Mouse (Mus musculus): ENCODE measurements around the gene Hils1. TPM values are rescaled to one million over a fixed set of nuclear protein-coding genes. Genes with fewer than 3 reads are reported as not detected.

The Hils1 gene
- polyA plus RNA-seq (2012; rRNA removed) = not detected in 2 replicates

GRCm38 (mm10) chr11:94967419-94967818 lies at the start of gene Hils1:
Gene Hils1, plus strand, starts transcription at chr11:94967593.
- DNase-seq (ENCODE audit: extremely low spot score in 1 of 2, low spot score in 1 of 2) = no peak

- no peak for DNase-seq (ENCODE audit: extremely low spot score in 1 of 2, low spot score in 1 of 2)
Measured at GRCm38 (mm10) chr11:94917717-94918116, 49.7 kb upstream of the Hils1 start.

- no peak for DNase-seq (ENCODE audit: extremely low spot score in 1 of 2, low spot score in 1 of 2)
Measured at GRCm38 (mm10) chr11:94920996-94921401, 46.4 kb upstream of the Hils1 start.

- no peak for DNase-seq (ENCODE audit: extremely low spot score in 1 of 2, low spot score in 1 of 2)
Measured at GRCm38 (mm10) chr11:94924977-94925376, 42.4 kb upstream of the Hils1 start.

GRCm38 (mm10) chr11:94926431-94926830 lies 41.0 kb upstream of the Hils1 start:
- DNase-seq (ENCODE audit: extremely low spot score in 1 of 2, low spot score in 1 of 2) = no peak

GRCm38 (mm10) chr11:94927771-94928291 lies 39.6 kb upstream of the Hils1 start:
- no peak for DNase-seq (ENCODE audit: extremely low spot score in 1 of 2, low spot score in 1 of 2)

- DNase-seq (ENCODE audit: extremely low spot score in 1 of 2, low spot score in 1 of 2) = no peak
Measured at GRCm38 (mm10) chr11:94928820-94929219, 38.6 kb upstream of the Hils1 start.

- no peak for DNase-seq (ENCODE audit: extremely low spot score in 1 of 2, low spot score in 1 of 2)
Measured at GRCm38 (mm10) chr11:94929599-94929998, 37.8 kb upstream of the Hils1 start.

GRCm38 (mm10) chr11:94930151-94930550 lies 37.2 kb upstream of the Hils1 start:
- no peak for DNase-seq (ENCODE audit: extremely low spot score in 1 of 2, low spot score in 1 of 2)

- no peak for DNase-seq (ENCODE audit: extremely low spot score in 1 of 2, low spot score in 1 of 2)
Measured at GRCm38 (mm10) chr11:94933584-94933983, 33.8 kb upstream of the Hils1 start.

GRCm38 (mm10) chr11:94934526-94934925 lies 32.9 kb upstream of the Hils1 start:
- DNase-seq (ENCODE audit: extremely low spot score in 1 of 2, low spot score in 1 of 2) = no peak

- DNase-seq (ENCODE audit: extremely low spot score in 1 of 2, low spot score in 1 of 2) = no peak
Measured at GRCm38 (mm10) chr11:94936045-94936444, 31.3 kb upstream of the Hils1 start, which contains the start of gene Col1a1. Gene Col1a1, plus strand, starts transcription at chr11:94936224.

- DNase-seq (ENCODE audit: extremely low spot score in 1 of 2, low spot score in 1 of 2) = peak; percentile 72 to 93
Measured at GRCm38 (mm10) chr11:94936851-94937295, 30.5 kb upstream of the Hils1 start.

GRCm38 (mm10) chr11:94937335-94937781 lies 30.0 kb upstream of the Hils1 start:
- DNase-seq (ENCODE audit: extremely low spot score in 1 of 2, low spot score in 1 of 2) = peak; percentile 32 to 79

GRCm38 (mm10) chr11:94937787-94938186 lies 29.6 kb upstream of the Hils1 start:
- no peak for DNase-seq (ENCODE audit: extremely low spot score in 1 of 2, low spot score in 1 of 2)

- no peak for DNase-seq (ENCODE audit: extremely low spot score in 1 of 2, low spot score in 1 of 2)
Measured at GRCm38 (mm10) chr11:94938296-94938695, 29.1 kb upstream of the Hils1 start.

- DNase-seq (ENCODE audit: extremely low spot score in 1 of 2, low spot score in 1 of 2) = peak; percentile 14 to 89
Measured at GRCm38 (mm10) chr11:94939280-94939679, 28.1 kb upstream of the Hils1 start.

- no peak for DNase-seq (ENCODE audit: extremely low spot score in 1 of 2, low spot score in 1 of 2)
Measured at GRCm38 (mm10) chr11:94941121-94941520, 26.3 kb upstream of the Hils1 start.

GRCm38 (mm10) chr11:94941776-94942175 lies 25.6 kb upstream of the Hils1 start:
- DNase-seq (ENCODE audit: extremely low spot score in 1 of 2, low spot score in 1 of 2) = no peak

- peak in 1 of 2 experiments; percentile 75 for DNase-seq (ENCODE audit: extremely low spot score in 1 of 2, low spot score in 1 of 2)
Measured at GRCm38 (mm10) chr11:94942282-94943023, 24.9 kb upstream of the Hils1 start.

GRCm38 (mm10) chr11:94943054-94943453 lies 24.3 kb upstream of the Hils1 start:
- DNase-seq (ENCODE audit: extremely low spot score in 1 of 2, low spot score in 1 of 2) = no peak

- DNase-seq (ENCODE audit: extremely low spot score in 1 of 2, low spot score in 1 of 2) = no peak
Measured at GRCm38 (mm10) chr11:94944295-94944694, 23.1 kb upstream of the Hils1 start.
